Mouse (Mus musculus): ENCODE measurements at regions not wholly inside any gene's neighbourhood (a gene's known extent, or its start where the extent isn't known, plus 50 kb on each side); places are given as distances from the start of the nearest gene placed in this dataset.

DNA sequence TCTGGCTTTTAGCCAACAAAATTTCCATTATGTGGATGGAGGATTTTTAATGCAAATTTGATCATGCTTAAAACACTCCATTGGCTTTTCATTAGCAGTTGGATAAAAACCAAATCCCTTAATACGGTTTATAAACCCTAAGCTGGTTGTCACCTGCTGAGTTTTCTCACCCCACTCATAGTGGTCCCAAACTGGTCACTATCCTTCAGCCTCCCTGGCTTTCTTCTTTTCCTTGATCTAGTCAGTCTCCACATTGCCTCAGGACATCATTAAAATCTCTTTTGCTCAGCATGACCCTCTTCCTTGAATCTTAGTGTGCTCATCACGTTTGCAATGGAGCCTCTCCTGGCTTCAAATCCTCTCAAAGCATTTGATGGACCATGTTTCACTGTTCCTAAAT, 340.9 kb upstream of the Cntn3 start:
- H3K4me1 ChIP-seq, result peaks cover 7% of the 10 kb centered on the region; the same call in 1 of the 2 replicates
- 51% methylated on average over 2 of the region's 2 CpGs for WGBS
- no peak overlapping the region for H3K4me3 ChIP-seq
- no peaks in the 10 kb centered on the region for H3K9me3 ChIP-seq
- no peaks in the 10 kb centered on the region for H3K36me3 ChIP-seq (replicated peaks)
- no peaks in the 10 kb centered on the region; the same call in 1 of the 2 replicates for H3K27me3 ChIP-seq (ENCODE audit: poor library complexity, severe bottlenecking)
- H3K27ac ChIP-seq, result no peak overlapping the region
- DNase-seq (ENCODE audit: extremely low spot score, low spot score), result no peak

- Histone ChIP-seq H3K4me3 (no peak overlapping the region), H3K27me3 (ENCODE audit: poor library complexity, severe bottlenecking) (peaks cover 64% of the 10 kb centered on the region), H3K4me1 (peaks cover 8% of the 10 kb centered on the region; the same call in 1 of the 2 replicates), H3K36me3 (replicated peaks) (no peaks in the 10 kb centered on the region), H3K9me3 (no peaks in the 10 kb centered on the region), H3K27ac (no peak overlapping the region)
- no peak for DNase-seq (ENCODE audit: extremely low spot score, low spot score)
- WGBS, result 37% methylated on average over 5 of the region's 5 CpGs
Observed at GRCm38 (mm10) chr6:102903960-102904359, 331.1 kb upstream of the Cntn3 start.

DNA sequence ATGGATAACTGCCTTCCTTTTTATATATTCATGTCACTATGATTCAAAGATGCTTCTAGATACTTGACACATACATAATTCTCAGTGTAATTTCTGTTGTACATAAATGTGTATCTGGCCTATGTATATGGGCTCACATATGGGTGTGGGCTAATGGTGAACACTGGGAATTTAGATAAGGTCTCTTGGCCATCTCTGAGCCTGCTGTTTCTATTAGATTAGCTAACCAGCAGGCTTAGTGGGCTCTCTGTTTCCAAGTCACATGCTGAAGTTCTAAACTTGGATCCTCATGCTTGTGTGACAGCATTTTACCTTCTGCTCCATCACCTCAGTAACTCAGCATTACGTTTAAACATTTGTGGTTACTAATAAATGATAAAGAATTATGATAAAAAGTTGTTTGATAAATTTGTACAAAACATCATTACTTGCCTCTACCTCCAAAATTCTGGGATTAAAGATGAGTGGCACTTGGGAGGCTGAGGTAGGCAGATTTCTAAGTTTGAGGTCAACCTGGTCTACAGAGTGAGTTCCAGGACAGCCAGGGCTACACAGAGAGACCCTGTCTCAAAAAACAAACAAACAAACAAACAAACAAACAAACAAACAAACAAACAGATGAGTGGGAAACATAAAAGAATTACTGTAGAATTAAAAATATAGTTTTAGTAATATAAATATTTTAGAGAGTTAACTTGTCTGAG, 327.7 kb upstream of the Cntn3 start:
- WGBS, result 68% methylated on average over 1 of the region's 1 CpGs
- peaks cover 8% of the 10 kb centered on the region; the same call in 1 of the 2 replicates for H3K4me1 ChIP-seq
- no peak overlapping the region for H3K4me3 ChIP-seq
- DNase-seq (ENCODE audit: extremely low spot score, low spot score), result no peak
- H3K36me3 ChIP-seq (replicated peaks), result no peaks in the 10 kb centered on the region
- no peaks in the 10 kb centered on the region for H3K9me3 ChIP-seq
- H3K27me3 ChIP-seq (ENCODE audit: poor library complexity, severe bottlenecking), result peaks cover 60% of the 10 kb centered on the region
- H3K27ac ChIP-seq, result no peak overlapping the region

DNA sequence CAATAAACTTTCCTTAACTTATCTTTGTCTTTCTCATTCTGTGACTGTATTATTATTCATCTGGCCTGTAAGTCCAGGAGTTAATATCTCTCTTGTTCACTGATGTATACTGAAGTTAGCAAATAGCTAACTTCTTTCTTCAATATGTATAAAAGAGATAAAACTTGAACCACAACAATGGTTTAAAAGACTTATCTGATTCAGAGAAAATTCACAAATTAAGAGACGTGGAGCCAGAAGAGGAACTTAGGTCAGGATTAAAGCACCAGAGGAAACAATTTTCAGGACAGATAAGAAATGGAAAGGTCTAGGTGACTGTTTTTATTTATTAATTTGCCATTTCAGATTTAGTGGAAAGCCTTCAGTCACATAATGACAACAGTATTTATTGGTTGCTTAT, 295.5 kb upstream of the Cntn3 start:
- H3K4me1 ChIP-seq, result no peaks in the 10 kb centered on the region
- WGBS, result 74% methylated on average over 1 of the region's 1 CpGs

GRCm38 (mm10) chr6:102844507-102844906, 271.6 kb upstream of the Cntn3 start:
- Histone ChIP-seq H3K36me3 (replicated peaks) (no peaks in the 10 kb centered on the region), H3K9me3 (no peaks in the 10 kb centered on the region), H3K27ac (no peak overlapping the region), H3K4me3 (no peak overlapping the region), H3K4me1 (no peaks in the 10 kb centered on the region), H3K27me3 (ENCODE audit: poor library complexity, severe bottlenecking) (no peaks in the 10 kb centered on the region)
- no peak for DNase-seq (ENCODE audit: extremely low spot score, low spot score)
- 66% methylated on average over 1 of the region's 1 CpGs for WGBS

More for the DNA sequence above, 295.5 kb upstream of the Cntn3 start:
- no peak for DNase-seq (ENCODE audit: extremely low spot score, low spot score)
- Histone ChIP-seq H3K4me3 (no peak overlapping the region), H3K27ac (no peak overlapping the region), H3K36me3 (replicated peaks) (no peaks in the 10 kb centered on the region), H3K27me3 (ENCODE audit: poor library complexity, severe bottlenecking) (no peaks in the 10 kb centered on the region), H3K9me3 (no peaks in the 10 kb centered on the region)

- WGBS, result 12% methylated on average over 2 of the region's 2 CpGs
- Histone ChIP-seq H3K4me1 (peaks cover 16% of the 10 kb centered on the region), H3K27ac (no peak overlapping the region), H3K4me3 (no peak overlapping the region), H3K27me3 (ENCODE audit: poor library complexity, severe bottlenecking) (no peaks in the 10 kb centered on the region), H3K36me3 (replicated peaks) (no peaks in the 10 kb centered on the region), H3K9me3 (no peaks in the 10 kb centered on the region; the same call in 1 of the 2 replicates)
- DNase-seq (ENCODE audit: extremely low spot score, low spot score), result peak; percentile 26
Observed at GRCm38 (mm10) chr6:102833151-102833550, 260.2 kb upstream of the Cntn3 start.

Data from forebrain, embryonic 10.5 days (tissue).